Mouse (Mus musculus) G1E (cell line): ENCODE data around the gene Mrps26.

Experiments
- CTCF ChIP-seq: IDR thresholded peaks from 2 replicates; pipeline ENCODE4 v1.5.1; 2012; ENCODE audit warnings: low read depth, low read length, inconsistent platforms, mixed read lengths
- POLR2AphosphoS5 ChIP-seq: IDR thresholded peaks from 2 replicates; pipeline ENCODE4 v1.6.1; 2012; ENCODE audit warnings: low read depth, low read length, inconsistent platforms; ENCODE audit not compliant: insufficient replicate concordance

GRCm38 (mm10) chr2:130574960-130575359 is 11.4 kb downstream of the Mrps26 start:
- TF ChIP-seq CTCF: no peak
- no peak for TF ChIP-seq POLR2AphosphoS5
